Mouse (Mus musculus) right cerebral cortex, adult 2 months (tissue): ENCODE results near the gene Dcaf4.

Experiments
- DNase-seq, 2 experiments: peaks; one replicate each; pipeline ENCODE4 v3.0.0; 2021 to 2022; ENCODE audit warnings: low spot score in 2 of 2

Dcaf4 gene

GRCm38 (mm10) chr12:83543997-83544396 is 23.7 kb downstream of the Dcaf4 start:
- no peak for DNase-seq

DNA sequence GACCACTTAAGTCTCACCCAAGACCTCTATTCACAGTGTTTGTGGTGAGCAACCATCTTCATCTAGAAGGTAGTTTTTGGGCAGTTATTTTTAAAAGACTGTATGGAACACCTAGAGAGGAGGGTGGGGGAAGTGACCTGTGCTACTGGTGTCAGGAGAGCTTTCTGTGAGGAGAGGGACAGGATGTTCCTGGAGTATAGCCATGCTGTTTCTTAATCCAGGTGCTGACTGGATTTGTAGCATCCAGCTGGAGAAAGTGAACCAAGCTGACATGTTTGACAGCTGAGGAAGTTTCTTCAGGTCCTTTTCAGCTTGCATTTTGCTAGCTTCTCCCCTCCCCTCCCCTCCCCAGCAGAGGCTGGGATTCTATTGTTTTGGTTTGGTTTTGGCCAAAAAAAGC is 24.5 kb downstream of the Dcaf4 start:
- no peak for DNase-seq

DNA sequence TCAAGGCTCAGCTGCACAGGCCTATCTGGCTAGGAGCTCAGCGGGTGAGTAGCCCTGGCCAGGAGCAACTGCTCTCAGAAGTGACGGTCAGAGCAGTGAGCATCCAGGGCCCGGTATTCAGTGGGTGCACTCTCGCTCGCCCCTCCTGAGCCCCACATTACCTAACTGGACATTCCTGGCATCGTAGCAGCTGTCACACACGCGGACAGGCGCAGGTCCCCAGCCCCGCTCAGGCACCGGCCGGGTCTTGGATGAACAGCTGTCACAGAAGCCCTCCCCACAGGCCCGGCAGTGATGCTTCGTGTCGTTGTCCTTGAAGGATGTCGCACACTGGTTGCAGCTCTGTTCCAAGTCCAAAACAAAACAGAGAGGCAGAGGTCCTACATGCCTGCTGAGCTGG is 31.0 kb downstream of the Dcaf4 start:
- no peak for DNase-seq

DNA sequence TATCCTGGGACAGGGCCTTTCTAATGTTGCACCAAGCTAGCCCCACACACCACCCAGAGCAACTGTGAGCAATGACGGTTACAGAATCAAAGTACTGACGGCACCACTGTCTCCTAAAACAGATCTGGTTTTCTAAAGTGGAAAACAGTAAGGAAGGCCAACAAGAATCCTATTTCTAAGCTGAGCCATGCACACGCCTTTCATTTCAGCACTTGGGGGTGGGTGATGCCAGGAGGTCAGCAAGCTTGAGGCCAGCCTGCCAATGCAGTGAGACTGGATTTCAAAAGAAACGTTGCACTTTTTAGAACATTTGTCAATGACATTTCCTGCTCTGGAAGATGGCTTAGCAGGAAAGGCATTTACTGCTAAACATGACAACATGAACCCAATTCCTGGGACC is 33.5 kb downstream of the Dcaf4 start:
- DNase-seq: no peak

- DNase-seq: no peak
These were observed 35.3 kb downstream of the Dcaf4 start for GRCm38 (mm10) chr12:83555605-83556004.

DNA sequence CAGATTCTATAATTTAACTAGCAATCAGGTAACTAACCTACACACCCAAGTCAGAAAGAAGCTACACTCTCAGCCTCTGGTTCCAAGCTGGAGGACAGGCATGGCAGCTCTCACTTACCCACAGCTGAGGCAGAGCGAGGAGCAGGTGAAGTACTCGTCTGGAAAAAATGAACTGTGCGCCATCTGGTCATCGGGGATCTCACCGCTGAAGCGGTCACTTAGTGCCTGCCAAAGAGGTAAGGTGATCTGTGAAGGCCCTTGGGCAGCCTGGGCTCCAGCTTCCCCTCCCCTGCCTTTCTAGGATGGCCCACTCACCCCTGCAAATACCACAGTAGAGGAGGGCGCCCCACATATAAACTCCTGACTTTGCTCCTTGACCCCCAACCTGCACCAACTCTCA is 38.2 kb downstream of the Dcaf4 start:
- DNase-seq: no peak

- no peak for DNase-seq
These were observed 39.9 kb downstream of the Dcaf4 start for GRCm38 (mm10) chr12:83560189-83560588.

- DNase-seq: no peak
These were observed 42.3 kb downstream of the Dcaf4 start for GRCm38 (mm10) chr12:83562589-83562988.

GRCm38 (mm10) chr12:83569866-83570265 is 49.6 kb downstream of the Dcaf4 start:
- DNase-seq: no peak

DNA sequence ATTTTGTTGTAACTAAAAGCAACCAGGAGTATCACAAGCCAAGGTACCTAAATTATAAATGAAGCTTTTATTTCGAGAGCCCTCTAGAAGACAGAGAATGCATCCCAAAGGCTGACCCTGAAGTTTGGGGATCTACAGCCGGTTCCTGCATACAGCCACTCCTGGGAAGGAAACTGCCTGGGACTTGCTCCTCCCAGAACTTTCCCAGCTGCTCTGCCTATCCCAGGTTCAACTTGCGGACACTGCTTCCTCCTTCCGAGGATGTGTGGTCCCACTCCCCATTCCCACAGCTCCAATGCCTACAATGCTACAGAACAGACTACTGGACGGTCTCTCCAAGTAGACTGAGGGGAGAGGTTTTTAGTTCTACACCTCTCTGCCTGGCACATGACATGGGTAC is 52.5 kb downstream of the Dcaf4 start:
- no peak for DNase-seq

- no peak for DNase-seq
These were observed 57.2 kb downstream of the Dcaf4 start for GRCm38 (mm10) chr12:83577445-83577844.

DNA sequence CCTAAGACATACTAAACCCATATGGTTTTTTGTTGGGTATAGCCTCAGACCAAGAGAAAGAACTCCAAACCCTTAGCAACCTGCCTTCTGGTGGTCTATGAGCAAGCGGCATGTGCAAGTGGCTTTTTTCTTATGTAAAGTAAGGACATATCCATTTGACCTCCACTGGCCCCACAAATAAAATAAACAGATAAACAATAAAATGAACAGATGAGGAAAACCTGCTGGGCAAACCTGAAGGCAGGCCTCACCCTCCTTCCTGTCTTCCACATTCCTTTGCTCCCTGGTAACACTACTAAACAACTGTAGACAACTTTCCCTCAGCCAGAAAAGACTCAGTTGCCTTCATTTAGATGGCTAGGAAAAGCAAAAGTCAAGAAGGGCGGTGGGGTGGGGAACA is 58.1 kb downstream of the Dcaf4 start:
- DNase-seq: no peak

DNA sequence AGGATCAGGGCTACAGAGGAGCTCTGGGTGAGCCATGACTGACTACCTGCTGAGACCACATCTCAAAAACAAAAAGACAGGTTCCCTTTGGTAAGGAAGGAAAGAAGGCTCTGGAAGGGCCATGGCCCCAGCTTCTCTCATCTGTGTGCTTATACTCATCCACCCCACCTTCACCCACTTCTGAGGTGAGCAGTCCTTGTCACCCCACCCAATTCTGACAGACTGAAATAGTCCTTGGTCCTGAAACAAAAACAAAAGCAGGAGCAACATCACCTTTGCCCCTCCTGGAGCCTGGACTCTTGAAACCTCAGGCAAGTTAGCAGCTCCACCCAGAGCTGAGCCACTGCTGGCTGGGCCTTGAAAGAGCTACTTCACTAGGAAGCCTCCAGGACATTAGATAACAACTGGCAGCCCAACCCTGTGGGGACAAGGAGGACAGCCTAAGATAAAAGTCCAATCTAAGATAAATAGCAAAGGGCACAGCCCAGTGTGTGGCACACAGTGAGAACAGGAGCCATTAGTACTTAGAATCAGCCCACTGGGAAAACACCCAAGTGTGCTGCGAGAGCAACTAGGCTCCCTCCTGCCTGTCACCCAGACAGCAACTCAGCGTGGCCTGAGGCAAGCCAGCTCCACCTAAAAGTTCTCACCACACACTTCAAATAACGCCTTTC is 58.8 kb downstream of the Dcaf4 start:
- no peak for DNase-seq

- DNase-seq: no peak
These were observed 60.0 kb downstream of the Dcaf4 start for GRCm38 (mm10) chr12:83580283-83580682.

DNA sequence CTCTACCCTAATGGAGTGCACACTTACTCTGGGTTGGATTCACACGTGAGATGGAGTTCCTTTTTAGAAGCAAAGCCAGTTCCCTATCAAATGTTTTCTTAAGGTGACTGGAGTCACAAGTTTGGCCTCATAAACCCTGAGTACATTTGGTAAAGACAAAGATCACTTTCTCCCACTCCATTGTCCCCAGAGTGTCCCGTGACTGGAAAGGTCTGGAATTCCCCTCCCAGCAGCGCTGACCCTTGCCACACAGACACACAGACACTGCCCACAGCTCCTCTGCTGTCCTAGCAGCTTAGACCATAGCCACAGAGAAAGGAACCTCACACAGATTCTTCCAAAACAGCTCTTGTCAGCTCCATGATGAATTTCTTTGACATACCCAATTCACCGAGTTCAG is 61.8 kb downstream of the Dcaf4 start:
- DNase-seq: no peak

DNA sequence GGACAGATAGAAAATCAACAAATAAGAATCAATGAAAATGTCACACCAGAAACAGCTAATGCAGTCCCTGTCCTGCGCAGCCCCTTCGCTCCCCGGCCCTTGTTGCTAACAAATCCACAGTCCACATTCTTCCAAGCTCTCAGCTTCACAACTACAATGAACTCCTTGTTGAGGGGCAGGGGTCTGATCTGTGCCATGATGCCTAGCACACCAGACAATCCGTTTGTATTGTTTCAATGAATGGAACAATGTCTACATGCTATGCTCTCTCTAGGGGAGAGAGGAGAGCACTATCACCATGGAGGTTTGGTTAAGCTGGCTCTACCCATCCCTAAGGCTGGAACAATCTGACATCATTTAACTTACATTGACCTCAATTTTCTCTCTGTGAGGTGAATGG is 62.5 kb downstream of the Dcaf4 start:
- DNase-seq: no peak

DNA sequence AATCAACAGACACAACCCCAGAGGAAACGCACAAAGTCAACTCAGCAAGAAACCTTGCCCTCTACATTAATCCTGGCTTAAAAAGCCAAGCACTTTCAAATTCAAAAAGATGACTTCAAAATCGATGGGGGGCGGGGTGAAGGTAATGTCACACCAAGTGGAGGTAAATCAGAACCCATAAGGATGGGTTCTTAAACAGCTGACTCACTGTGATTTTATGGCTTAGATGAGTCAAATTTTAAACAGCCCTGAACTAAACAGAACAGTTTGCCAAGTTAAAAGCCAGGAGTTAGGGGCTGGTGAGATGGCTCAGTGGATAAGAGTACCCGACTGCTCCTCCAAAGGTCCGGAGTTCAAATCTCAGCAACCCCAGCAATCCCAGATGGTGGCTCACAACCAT is 66.4 kb downstream of the Dcaf4 start:
- DNase-seq: no peak
